Mouse (Mus musculus) right cerebral cortex, postnatal 10 days (tissue): ENCODE results near the gene Nat8f6.
A peak's percentile ranks its signal among the peaks of the same experiment; 100 is the strongest.
"Not testable (repeated sequence)": the region's sequence is repeated elsewhere in the genome, so short reads cannot be mapped to it uniquely, and the experiment has no call there.

Source experiments
- DNase-seq, 2 experiments: peaks; one replicate each; pipeline ENCODE4 v3.0.0; 2021; ENCODE audit warnings: low spot score in 2 of 2

The Nat8f6 gene

GRCm38 (mm10) chr6:85820837-85821236 lies at the start of gene Nat8f6, which contains the start of gene Nat8f5:
TSS of gene Nat8f6 (minus strand) at chr6:85820954.
TSS of gene Nat8f5 (minus strand) at chr6:85820972.
- DNase-seq, result no peak

- peak in 1 of 2 experiments; percentile 12 for DNase-seq
Observed at GRCm38 (mm10) chr6:85869006-85869405, 48.3 kb upstream of the Nat8f6 start, which contains the start of gene Nat8f2. TSS of gene Nat8f2 (minus strand) at chr6:85869158.

GRCm38 (mm10) chr6:85867726-85868690 lies 47.3 kb upstream of the Nat8f6 start:
- DNase-seq, result peak in 1 of 2 experiments; percentile 12

- DNase-seq, result peak in 1 of 2 experiments; percentile 5
Observed at GRCm38 (mm10) chr6:85866995-85867394, 46.2 kb upstream of the Nat8f6 start.

GRCm38 (mm10) chr6:85866166-85866565 lies 45.4 kb upstream of the Nat8f6 start:
- not testable (repeated sequence) for DNase-seq

GRCm38 (mm10) chr6:85864900-85865639 lies 44.3 kb upstream of the Nat8f6 start:
- peak; percentile 58 to 62 for DNase-seq

GRCm38 (mm10) chr6:85863840-85864239 lies 43.1 kb upstream of the Nat8f6 start:
- DNase-seq, result peak in 1 of 2 experiments; percentile 4

GRCm38 (mm10) chr6:85863136-85863535 lies 42.4 kb upstream of the Nat8f6 start:
- peak in 1 of 2 experiments; percentile 15 for DNase-seq

GRCm38 (mm10) chr6:85862565-85862964 lies 41.8 kb upstream of the Nat8f6 start:
- peak in 1 of 2 experiments; percentile 13 for DNase-seq

- DNase-seq, result no peak
Observed at GRCm38 (mm10) chr6:85861247-85861646, 40.5 kb upstream of the Nat8f6 start.

- DNase-seq, result peak; percentile 80 to 87
Observed at GRCm38 (mm10) chr6:85856194-85856678, 35.5 kb upstream of the Nat8f6 start.

- DNase-seq, result no peak
Observed at GRCm38 (mm10) chr6:85853481-85853880, 32.7 kb upstream of the Nat8f6 start.

- DNase-seq, result no peak
Observed at GRCm38 (mm10) chr6:85851062-85851773, 30.5 kb upstream of the Nat8f6 start.

- DNase-seq, result no peak
Observed at GRCm38 (mm10) chr6:85849240-85849639, 28.5 kb upstream of the Nat8f6 start.

GRCm38 (mm10) chr6:85848140-85848539 lies 27.4 kb upstream of the Nat8f6 start:
- DNase-seq, result no peak

- no peak for DNase-seq
Observed at GRCm38 (mm10) chr6:85846921-85847320, 26.2 kb upstream of the Nat8f6 start.

- not testable (repeated sequence) for DNase-seq
Observed at GRCm38 (mm10) chr6:85843677-85844458, 23.1 kb upstream of the Nat8f6 start.

GRCm38 (mm10) chr6:85839982-85840381 lies 19.2 kb upstream of the Nat8f6 start:
- DNase-seq, result peak; percentile 53 to 61

GRCm38 (mm10) chr6:85838674-85839073 lies 17.9 kb upstream of the Nat8f6 start:
- no peak for DNase-seq

GRCm38 (mm10) chr6:85837307-85837706 lies 16.6 kb upstream of the Nat8f6 start:
- DNase-seq, result peak; percentile 60 to 69

- peak; percentile 58 to 74 for DNase-seq
Observed at GRCm38 (mm10) chr6:85836827-85837226, 16.1 kb upstream of the Nat8f6 start.
